Comparison of ENCODE assay signal across 20 mouse cellular contexts in the genomic region with DNA sequence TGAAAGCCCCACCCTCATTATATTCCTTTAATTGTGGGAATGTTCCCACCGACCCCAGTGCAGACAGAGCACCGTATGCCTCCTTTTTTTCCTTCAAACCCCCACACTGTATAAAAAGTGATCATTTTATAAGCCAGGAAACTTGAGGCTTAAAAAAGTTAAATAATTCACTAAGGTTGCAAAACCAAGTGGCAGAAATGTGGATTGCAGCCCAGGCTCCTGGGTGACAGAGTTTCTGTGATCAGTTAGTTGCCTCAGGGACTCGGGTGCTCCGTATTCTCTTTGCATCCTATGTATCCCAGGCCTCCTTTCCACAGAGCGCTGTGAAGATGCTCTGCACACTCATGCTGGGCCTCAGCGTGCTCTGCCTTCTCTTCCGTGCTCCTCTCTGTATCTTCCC. TPM values are rescaled to one million over a fixed set of nuclear protein-coding genes. Genes with fewer than 3 reads are reported as not detected.
A peak's percentile ranks its signal among the peaks of the same experiment; 100 is the strongest.
DNase-seq lines count a peak whose midpoint lies in the region; ATAC-seq and TF ChIP-seq lines count a peak whose summit lies in the region.
"Had no signal": no experiment of that assay in that cellular context is flagged by ENCODE, and none has a peak within 500 bp of the region (broad histone marks: within the 10 kb centered on the region; RNA-seq: fewer than 3 reads in every experiment).

No protein-coding gene starts in this region.

- no peak overlapping the region for H3K4me3 ChIP-seq in gastrocnemius, adult 2 months
- no peak overlapping the region for H3K4me3 ChIP-seq in lung, embryonic 14.5 days (ENCODE audit: low read depth, low read length)
- no peak overlapping the region for H3K4me3 ChIP-seq in lung, adult 2 months (replicated peaks; ENCODE audit: extremely low read depth, low read depth, low read length)
- H3K4me3 ChIP-seq in thymus, adult 2 months (ENCODE audit: control insufficient read depth, insufficient read depth, low read length), result no peak overlapping the region
- H3K4me3 ChIP-seq: embryonic facial prominence, embryonic 13.5 days; heart, embryonic 13.5 days; hindbrain, embryonic 13.5 days had no signal

- no peaks in the 10 kb centered on the region for H3K27me3 ChIP-seq in lung, embryonic 14.5 days (ENCODE audit: insufficient read depth, low read length)
- H3K27me3 ChIP-seq in thymus, adult 2 months (ENCODE audit: control insufficient read depth, insufficient read depth, low read length), result no peaks in the 10 kb centered on the region
- H3K27me3 ChIP-seq: embryonic facial prominence, embryonic 13.5 days; heart, embryonic 13.5 days; hindbrain, embryonic 13.5 days; Patski had no signal

- H3K4me1 ChIP-seq in lung, embryonic 14.5 days (ENCODE audit: insufficient read depth), result no peaks in the 10 kb centered on the region
- peaks cover 18% of the 10 kb centered on the region for H3K4me1 ChIP-seq in lung, adult 2 months (ENCODE audit: control insufficient read depth, insufficient read depth, low read length)
- peaks cover 53% of the 10 kb centered on the region for H3K4me1 ChIP-seq in thymus, adult 2 months (replicated peaks; ENCODE audit: control insufficient read depth, insufficient read depth, low read length)
- H3K4me1 ChIP-seq: hindbrain, embryonic 13.5 days had no signal

- no peak overlapping the region for H3K4me2 ChIP-seq in lung, embryonic 14.5 days
- H3K4me2 ChIP-seq: embryonic facial prominence, embryonic 13.5 days; heart, embryonic 13.5 days; hindbrain, embryonic 13.5 days had no signal

- WGBS in lung, embryonic 14.5 days, result 89% methylated on average over 7 of the region's 7 CpGs
- WGBS in lung, adult 2 months, result 87% methylated on average over 7 of the region's 7 CpGs
- 87% methylated on average over 7 of the region's 7 CpGs for WGBS in thymus, adult 2 months

- intact Hi-C loops in gastrocnemius, adult 2 months (cut with DNase I), result no loop called here

- no peak overlapping the region for H3K27ac ChIP-seq in gastrocnemius, adult 2 months
- H3K27ac ChIP-seq in lung, embryonic 14.5 days (ENCODE audit: low read depth), result no peak overlapping the region
- no peak overlapping the region for H3K27ac ChIP-seq in thymus, adult 2 months (ENCODE audit: control insufficient read depth, insufficient read depth, low read length)
- H3K27ac ChIP-seq: embryonic facial prominence, embryonic 13.5 days; heart, embryonic 13.5 days; hindbrain, embryonic 13.5 days; hindbrain, postnatal 0 days had no signal

- no peaks in the 10 kb centered on the region for H3K9me3 ChIP-seq in lung, embryonic 14.5 days (ENCODE audit: low read depth, low read length)
- H3K9me3 ChIP-seq: embryonic facial prominence, embryonic 13.5 days; heart, embryonic 13.5 days; hindbrain, embryonic 13.5 days had no signal

- no peak for ATAC-seq in lung, embryonic 14.5 days (ENCODE audit: insufficient read depth)
- ATAC-seq: forebrain, embryonic 14.5 days; hindbrain, postnatal 0 days; Patski had no signal

- TF ChIP-seq POLR2A in lung, adult 2 months (IDR thresholded peaks at IDR 0.05; ENCODE audit: borderline replicate concordance, extremely low read depth, low read depth, low read length), result no peak
- TF ChIP-seq POLR2A in thymus, adult 2 months (IDR thresholded peaks at IDR 0.05; ENCODE audit: control insufficient read depth, extremely low read depth, insufficient read depth, low read length, poor library complexity), result no peak

- peak; percentile 36 for DNase-seq in adrenal gland, adult 2 months
- DNase-seq in adrenal gland, adult 8-10 months, result no peak
- DNase-seq in gastrocnemius, adult 2 months, result no peak
- no peak for DNase-seq in gastrocnemius, adult 18-20 months (ENCODE audit: low spot score)
- DNase-seq in lung, embryonic 14.5 days, result peak; percentile 45
- DNase-seq in lung, adult 2 months, result no peak
- peak; percentile 13 for DNase-seq in ZHBTc4 (ENCODE audit: low read depth, low spot score)
- DNase-seq in thymus, adult 2 months, result no peak
- DNase-seq: cerebellum, adult 11-12 months; cerebellum, adult 9-11 months; cerebellum, postnatal 36 days; gastrocnemius, postnatal 14 days; heart, postnatal 10 days; kidney, adult 11 months had no signal

- no peak overlapping the region for H3K9ac ChIP-seq in lung, embryonic 14.5 days
- H3K9ac ChIP-seq: embryonic facial prominence, embryonic 13.5 days; heart, embryonic 13.5 days; hindbrain, embryonic 13.5 days had no signal

- H3K36me3 ChIP-seq in lung, embryonic 14.5 days (ENCODE audit: insufficient read depth), result peaks cover 59% of the 10 kb centered on the region
- H3K36me3 ChIP-seq in thymus, adult 2 months (ENCODE audit: control insufficient read depth, insufficient read depth, low read length), result peaks cover 6% of the 10 kb centered on the region

- TF ChIP-seq CTCF in gastrocnemius, adult 2 months (IDR thresholded peaks at IDR 0.05), result peak; percentile 29; the same call in 1 of the 2 replicates
- peak; percentile 23; the same call in 1 of the 2 replicates for TF ChIP-seq CTCF in lung, embryonic 14.5 days (IDR thresholded peaks at IDR 0.05; ENCODE audit: low read depth)
- no peak for TF ChIP-seq CTCF in lung, adult 2 months (IDR thresholded peaks at IDR 0.05; ENCODE audit: insufficient read depth, low read length)
- TF ChIP-seq CTCF in thymus, adult 2 months (IDR thresholded peaks at IDR 0.05; ENCODE audit: borderline replicate concordance, control insufficient read depth, extremely low read depth, insufficient read depth, low read length, poor library complexity), result no peak

RNA-seq across cellular contexts. Expression of a gene that starts 53.5 kb away (rescaled TPM):
- total RNA-seq in adrenal gland, adult 2 months (2021), result 100 to 1,000 TPM; 192 to 229 TPM
- polyA plus RNA-seq in adrenal gland, adult 2 months (2012; rRNA removed), result 7.4 and 11.1 TPM in 2 replicates
- total RNA-seq in adrenal gland, adult 8-10 months (2022), result 100 to 1,000 TPM; 177 to 222 (median 203) TPM
- total RNA-seq in gastrocnemius, adult 2 months (2021), result 10 to 100 TPM; 84.5 to 94.2 TPM
- 100 to 1,000 TPM in 1 of 2 experiments, 10 to 100 TPM in 1; 93.2 to 103 TPM for total RNA-seq in gastrocnemius, adult 18-20 months (2021)
- 232 and 257 TPM in 2 replicates for polyA plus RNA-seq in lung, embryonic 14.5 days (2014; fragmentation: Nextera tagmentation; extraction: Ambion mirVana)
- polyA plus RNA-seq in lung, adult 2 months (2012; rRNA removed), result 11.7 and 26.5 TPM in 2 replicates
- 39.0 and 41.8 TPM in 2 replicates for polyA plus RNA-seq in thymus, adult 2 months (2012; rRNA removed)

RNA-seq across cellular contexts. Expression of a gene that starts 58.8 kb away (rescaled TPM):
- 10 to 100 TPM; 55.3 to 72.0 TPM for total RNA-seq in adrenal gland, adult 2 months (2021)
- polyA plus RNA-seq in adrenal gland, adult 2 months (2012; rRNA removed), result 15.3 and 16.3 TPM in 2 replicates
- 100 to 1,000 TPM in 2 of 4 experiments, 10 to 100 TPM in 2; 55.0 to 240 (median 120) TPM for total RNA-seq in adrenal gland, adult 8-10 months (2022)
- total RNA-seq in gastrocnemius, adult 2 months (2021), result 10 to 100 TPM in 1 of 2 experiments, 1 to 10 TPM in 1; 9.8 to 14.2 TPM
- total RNA-seq in gastrocnemius, adult 18-20 months (2021), result 10 to 100 TPM; 10.2 to 18.8 TPM
- polyA plus RNA-seq in lung, embryonic 14.5 days (2014; fragmentation: Nextera tagmentation; extraction: Ambion mirVana), result 40.4 and 42.8 TPM in 2 replicates
- 29.1 and 32.6 TPM in 2 replicates for polyA plus RNA-seq in lung, adult 2 months (2012; rRNA removed)
- polyA plus RNA-seq in thymus, adult 2 months (2012; rRNA removed), result 21.2 and 22.2 TPM in 2 replicates

Comparison
In these comparisons a context has a peak if more than half of its experiments do, and no peak if none do; other contexts are left out.
1. DNase-seq: peak in adrenal gland, adult 2 months (single experiment), lung, embryonic 14.5 days (single experiment) and ZHBTc4 (single experiment); none in adrenal gland, adult 8-10 months (single experiment), gastrocnemius, adult 2 months (single experiment), gastrocnemius, adult 18-20 months (single experiment), lung, adult 2 months (single experiment) and thymus, adult 2 months (single experiment).
2. CTCF ChIP-seq: peak in gastrocnemius, adult 2 months (single experiment) and lung, embryonic 14.5 days (single experiment); none in lung, adult 2 months (single experiment) and thymus, adult 2 months (single experiment).